Mouse (Mus musculus): ENCODE measurements around the gene Cirbp.

Cirbp gene

DNA sequence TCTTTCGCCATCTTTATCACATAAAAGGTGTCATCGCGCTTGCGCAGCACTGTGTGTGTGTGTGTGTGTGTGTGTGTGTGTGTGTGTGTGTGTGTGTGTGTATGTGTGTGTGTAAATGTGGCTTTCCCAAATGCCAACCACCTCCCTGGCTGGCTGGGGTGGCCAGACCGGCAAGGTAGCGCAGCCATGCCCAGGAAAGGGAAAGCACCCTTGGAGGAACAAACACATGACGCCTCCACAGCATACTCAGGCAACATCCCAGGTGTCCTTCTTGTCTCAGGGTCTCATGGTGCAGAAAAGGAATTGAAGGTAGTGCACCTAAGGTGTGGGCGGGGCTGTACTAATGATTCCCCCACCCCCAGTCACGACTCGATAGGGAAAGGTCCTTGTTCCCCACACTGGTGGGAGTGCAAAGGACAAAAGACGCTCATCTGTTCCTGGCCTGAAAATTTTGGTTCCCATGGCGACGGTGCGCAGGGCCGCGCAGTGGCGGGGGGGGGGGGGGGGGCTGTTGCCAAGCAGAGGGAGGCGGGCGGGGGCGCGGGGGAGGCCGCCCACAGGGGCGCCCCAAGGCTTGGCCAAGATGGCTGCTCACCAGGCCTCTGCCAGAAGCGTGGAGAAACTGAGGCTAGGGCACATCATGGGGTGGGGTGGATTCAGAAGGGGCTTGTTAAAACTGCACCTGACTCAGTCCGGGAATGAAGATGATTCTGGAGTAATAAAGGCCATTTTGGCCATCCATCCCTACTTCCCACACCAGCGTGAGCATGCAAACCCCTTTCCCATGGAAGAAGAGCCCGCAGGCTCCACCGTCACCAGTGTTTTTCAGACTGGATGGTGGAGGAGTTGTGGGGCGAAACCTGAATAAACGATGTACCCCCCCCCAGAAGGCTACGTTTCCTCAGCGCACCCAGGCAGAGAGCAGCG lies 27.9 kb upstream of the Cirbp start:
- DNase-seq (ENCODE audit: low read depth, low spot score), result no peak

DNA sequence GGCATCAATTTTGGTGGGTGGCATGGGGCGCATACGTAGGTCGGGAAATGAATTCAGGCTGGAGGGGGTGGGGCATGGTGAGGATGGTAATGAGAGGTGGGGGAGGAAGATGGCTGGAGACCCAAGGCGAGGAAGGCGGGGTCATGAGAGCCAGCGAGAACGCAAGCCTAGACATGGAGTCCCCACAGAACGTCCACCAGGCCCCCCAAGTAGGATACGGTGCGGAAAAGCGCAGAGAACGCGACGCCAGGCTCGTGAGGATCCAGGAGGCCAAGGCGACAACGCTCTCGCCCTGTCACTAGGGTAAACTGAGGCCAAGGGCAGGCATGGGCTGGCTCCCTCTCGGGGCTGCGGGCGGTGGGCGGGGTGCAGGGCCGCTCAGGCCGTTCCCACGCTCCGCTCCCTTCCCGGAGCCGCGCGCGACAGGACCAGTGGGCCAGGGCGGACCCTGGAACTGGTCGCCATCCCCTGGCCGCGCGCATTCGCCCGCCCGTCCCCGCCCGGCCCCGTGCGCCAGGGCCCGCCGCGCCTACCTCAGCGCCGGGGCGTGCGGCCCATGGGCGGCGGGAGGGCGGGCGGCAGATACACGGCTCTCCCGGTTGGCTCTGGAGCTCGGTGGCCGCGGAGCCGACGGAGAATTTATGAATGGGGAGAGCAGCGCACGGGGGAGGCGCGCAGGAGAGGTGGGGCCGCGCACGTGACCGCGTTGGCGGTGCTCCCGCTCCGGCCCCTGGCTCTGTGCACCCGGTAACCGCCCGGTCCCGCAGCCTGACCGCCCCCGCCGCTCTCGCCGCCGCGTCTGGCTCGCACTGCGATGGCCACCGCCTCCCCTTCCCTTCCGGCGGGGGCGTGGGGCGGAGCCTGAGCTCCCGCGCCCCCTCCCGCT lies 27.0 kb upstream of the Cirbp start, which contains the start of gene Atp5d:
Gene Atp5d, plus strand, starts transcription at position 80 of the 886 bp plus-strand sequence.
- DNase-seq (ENCODE audit: low read depth, low spot score), result no peak

DNA sequence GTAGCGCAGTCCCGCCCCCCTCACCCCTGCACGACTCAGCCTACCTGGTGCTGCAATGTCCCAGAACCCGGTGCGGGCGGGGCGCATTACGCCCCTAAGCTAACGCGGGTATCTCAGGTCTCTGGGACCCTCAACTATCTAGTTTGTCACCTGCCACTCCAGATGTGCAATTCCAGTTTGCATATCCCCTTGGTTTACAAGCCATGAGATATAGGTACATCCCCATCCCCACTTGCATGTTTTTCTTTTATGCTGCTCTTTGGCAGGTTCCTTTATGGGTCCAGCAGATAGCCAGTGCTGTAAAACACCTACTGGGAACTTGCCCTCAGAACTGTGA lies 26.4 kb upstream of the Cirbp start:
- DNase-seq (ENCODE audit: low read depth, low spot score), result no peak

DNA sequence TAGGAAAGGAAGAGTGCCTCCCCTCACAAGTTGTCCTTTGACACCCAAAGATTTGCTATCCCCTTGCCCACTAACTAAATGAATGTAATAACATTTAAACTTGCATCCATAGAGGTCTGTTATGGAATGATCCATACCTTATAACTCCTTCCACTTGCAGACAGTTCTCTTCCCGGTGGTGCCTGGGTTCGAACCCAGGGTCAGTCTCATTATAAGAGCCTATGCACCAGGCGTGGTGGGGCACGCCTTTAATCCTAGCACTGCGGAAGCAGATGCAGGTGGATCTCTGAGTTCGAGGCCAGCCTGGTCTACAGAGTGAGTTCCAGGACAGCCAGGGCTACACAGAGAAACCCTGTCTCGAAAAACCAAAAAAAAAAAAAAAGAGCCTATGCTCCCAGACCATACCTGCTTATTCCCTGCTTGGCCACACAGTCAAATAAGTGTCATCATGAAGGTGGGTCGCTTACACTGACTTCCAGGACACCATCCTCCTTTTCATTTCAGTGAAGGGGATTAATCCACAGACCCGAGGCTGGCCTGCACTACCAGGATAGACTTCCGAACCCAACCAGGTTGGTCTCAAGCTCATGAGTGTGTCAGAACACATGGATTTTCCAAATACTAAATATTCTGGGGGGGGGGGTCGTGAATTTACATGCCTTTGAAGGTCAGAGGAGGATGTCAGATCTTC lies 25.7 kb upstream of the Cirbp start:
- no peak for DNase-seq (ENCODE audit: low read depth, low spot score)

DNA sequence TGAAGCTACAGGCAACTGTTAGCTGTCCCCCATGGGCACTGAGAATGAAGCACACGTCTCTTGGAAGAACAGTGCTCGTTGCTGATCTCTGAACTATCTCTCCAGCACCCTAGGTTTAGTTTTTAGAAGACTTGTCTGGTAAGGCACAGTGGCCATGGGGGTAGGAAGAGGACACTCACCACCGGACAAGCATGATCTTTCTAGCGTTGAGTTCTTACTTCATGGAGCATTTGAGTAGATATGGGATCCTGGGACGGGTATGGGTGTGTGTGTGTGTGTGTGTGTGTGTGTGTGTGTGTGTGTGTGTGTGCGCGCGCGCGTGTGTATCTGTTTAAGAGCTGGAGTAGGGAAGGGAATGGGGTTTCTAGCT lies 25.1 kb upstream of the Cirbp start, which contains the start of gene Cbarp:
Gene Cbarp, minus strand, starts transcription at position 170 of the 370 bp plus-strand sequence.
- no peak for DNase-seq (ENCODE audit: low read depth, low spot score)

DNA sequence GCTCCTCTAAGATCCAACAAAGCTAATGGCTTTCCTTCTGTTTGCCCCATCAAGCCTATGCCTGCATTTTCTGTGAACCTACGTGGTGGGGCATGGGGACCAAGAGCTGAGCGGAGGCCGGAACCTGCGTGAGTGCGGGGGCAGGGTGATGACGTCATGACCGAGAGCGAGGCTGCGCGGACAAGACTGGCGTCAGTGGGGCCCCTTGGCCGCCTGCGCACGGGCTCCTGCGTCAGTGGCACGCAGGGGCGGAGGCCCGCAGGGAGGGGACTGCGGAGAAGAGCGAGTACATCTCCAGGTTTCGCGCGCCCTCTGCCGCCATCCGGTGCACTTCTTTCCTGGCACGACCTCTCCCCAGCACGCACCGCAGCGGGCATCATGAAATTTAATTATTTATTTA lies 24.5 kb upstream of the Cirbp start:
- peak; percentile 90 for DNase-seq (ENCODE audit: low read depth, low spot score)

DNA sequence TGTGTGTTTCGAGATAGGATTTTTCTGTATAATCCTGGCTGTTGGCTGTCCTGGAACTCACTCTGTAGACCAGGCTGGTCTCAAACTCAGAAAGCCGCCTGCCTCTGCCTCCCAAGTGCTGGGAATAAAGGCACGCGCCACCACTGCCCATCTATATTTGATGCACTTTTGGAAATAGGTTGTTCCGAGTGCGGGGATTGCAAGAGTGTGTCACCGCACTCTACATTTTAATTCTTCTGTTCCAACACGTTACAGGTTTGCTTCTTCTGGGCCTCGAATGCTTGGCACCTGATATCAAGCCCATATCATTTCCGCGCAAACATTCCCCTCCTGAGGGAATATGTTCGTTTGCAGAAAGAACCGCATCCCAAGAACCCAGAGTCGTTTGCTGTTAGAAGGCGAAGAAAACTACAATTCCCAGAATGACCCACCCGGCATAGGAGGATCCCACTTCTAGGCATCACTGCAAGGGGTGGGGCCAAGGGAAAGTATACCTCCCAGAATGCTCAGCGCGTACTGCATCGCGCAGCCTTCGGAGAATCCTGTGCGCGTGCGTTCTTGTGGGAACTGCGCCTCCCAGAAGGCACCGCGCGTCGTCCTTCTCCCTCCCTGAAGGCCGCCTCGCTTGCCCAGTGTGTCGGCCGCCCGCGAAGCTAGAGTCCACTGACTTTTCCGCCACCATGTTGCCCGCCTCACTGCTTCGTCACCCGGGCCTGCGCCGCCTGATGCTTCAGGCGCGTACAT lies 23.8 kb upstream of the Cirbp start:
- peak; percentile 99 for DNase-seq (ENCODE audit: low read depth, low spot score)

DNA sequence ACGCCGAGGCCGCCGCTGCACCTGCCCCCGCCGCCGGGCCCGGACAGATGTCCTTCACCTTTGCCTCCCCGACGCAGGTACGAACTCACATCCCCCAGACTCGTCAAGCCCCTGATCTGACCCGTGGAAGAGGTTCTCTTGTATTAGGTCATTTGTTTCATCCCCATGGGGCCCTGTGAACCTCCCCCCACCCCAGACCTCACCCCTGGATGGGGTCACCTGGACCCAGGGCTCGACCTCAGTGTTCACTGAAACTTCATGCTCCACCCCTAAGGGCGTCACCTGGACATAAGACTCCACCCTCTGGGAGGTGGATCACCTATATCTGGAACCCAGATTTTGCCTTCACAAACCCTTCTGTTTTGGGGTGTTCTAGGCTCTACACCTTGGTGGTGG lies 23.3 kb upstream of the Cirbp start:
- DNase-seq (ENCODE audit: low read depth, low spot score), result no peak

DNA sequence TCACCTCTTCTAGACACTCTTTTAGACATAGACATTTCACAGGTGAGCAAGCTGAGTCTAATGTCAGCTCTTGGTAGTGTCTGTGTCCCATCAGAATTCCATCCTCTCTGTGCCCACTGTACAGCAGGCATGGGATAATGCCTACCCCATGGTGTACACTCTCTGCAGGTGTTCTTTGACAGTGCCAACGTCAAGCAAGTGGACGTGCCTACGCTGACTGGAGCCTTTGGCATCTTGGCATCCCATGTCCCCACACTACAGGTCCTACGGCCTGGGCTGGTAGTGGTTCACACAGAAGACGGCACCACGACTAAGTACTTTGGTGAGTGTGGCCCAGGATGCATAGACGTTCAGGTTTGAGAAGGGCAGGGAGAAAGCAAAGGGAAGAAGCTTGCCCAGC lies 22.1 kb upstream of the Cirbp start:
- DNase-seq (ENCODE audit: low read depth, low spot score), result no peak

DNA sequence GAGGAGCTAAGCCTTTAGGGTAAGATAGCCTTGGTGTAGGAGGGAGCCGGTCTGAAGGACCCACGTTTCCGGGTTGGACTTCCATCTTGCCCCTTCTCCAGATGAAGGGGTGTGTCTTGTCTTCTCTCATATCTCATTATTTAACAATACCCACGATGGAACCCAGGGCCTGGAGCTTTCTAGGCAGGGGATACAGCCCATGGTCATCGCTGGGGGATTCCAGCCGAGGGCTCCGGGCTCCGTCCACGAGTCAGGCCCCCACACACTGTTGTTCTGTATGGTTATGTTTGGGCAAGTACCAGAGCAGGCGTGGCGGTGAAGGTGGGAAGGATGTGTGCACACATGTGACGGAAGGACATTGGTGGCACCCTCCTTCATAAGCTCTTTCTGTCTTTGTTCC lies 21.6 kb upstream of the Cirbp start:
- DNase-seq (ENCODE audit: low read depth, low spot score), result no peak

DNA sequence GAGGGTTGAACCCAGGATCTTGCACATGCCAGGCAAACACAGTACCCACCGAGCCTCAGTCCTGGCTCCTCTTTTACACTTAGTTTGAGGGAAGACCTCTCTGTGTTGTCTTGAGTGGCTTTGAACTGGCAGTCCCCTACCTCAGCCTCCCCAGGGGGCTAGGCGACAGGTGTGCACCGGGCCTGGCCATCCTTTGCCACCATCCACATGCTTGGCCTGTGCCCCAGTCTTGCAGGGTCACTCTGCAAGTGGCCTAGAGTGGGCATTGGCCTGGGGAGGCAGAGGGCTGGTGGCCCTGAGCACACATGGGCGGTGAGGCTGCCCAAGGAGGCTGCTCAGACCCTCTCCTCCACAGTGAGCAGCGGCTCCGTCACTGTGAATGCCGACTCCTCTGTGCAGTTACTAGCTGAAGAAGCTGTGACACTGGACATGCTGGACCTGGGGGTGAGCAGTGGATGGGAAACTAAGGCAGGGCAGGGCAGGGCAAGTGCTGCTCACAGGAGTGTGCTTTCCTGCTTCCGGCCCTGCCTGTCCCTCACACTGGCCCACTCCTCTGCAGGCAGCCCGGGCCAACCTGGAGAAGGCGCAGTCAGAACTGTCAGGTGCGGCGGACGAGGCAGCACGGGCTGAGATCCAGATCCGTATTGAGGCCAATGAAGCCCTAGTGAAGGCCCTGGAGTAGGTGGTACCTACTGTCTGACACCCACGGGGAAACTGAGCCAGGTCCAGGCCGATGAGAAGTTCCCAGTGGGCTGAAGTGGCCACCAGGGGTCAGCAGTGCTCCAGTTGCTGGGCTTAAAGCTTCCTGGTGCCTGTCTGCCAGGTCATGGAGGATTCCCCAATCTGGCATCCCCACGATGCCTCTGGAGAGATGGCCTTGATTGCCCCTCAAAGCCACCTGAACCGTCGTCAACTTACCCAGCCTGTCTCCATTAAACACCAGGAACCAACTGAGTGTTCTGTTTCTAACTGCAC lies 20.6 kb upstream of the Cirbp start:
- DNase-seq (ENCODE audit: low read depth, low spot score), result peak; percentile 78

DNA sequence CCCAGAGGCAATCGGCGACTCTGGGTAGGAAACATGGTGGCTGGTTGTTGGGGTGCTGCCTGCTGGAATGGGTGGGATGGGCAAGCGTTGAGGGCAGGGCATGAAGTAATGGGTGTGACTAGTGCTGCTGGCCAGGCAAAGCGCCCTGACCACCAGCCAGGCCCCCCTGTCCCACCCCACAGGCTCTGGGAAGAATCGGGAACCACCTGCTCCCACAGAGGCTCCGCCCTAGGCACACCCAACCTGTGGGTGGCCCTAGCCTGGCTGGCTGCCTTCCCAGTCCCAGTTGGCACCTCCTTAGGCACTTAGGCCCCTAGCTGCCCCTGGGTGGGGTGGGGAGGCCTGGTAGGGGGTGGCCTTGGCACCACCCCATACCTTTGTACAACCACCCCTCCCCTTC lies 19.9 kb upstream of the Cirbp start:
- DNase-seq (ENCODE audit: low read depth, low spot score), result no peak

DNA sequence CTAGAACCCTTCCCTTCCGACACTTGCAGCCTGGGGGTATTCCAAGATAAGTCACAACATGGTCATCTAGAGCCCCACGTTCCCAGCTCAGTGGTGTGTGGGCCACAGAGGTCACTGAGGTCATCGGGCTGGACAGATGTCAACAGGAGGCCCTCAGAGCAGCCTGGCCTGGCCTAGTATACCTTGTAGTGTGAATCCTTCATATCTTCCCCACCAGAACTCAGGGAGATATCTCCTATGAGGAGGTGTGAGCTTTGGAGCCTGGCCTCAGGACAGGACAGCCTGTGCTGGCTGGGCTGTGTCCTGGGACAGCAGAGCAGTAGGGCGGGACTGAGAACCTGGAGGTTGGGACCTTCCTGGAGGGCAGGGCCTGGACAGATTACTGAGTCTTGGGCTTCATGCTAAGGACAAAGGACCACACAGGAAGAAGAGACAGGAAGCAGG lies 19.2 kb upstream of the Cirbp start:
- DNase-seq (ENCODE audit: low read depth, low spot score), result no peak

DNA sequence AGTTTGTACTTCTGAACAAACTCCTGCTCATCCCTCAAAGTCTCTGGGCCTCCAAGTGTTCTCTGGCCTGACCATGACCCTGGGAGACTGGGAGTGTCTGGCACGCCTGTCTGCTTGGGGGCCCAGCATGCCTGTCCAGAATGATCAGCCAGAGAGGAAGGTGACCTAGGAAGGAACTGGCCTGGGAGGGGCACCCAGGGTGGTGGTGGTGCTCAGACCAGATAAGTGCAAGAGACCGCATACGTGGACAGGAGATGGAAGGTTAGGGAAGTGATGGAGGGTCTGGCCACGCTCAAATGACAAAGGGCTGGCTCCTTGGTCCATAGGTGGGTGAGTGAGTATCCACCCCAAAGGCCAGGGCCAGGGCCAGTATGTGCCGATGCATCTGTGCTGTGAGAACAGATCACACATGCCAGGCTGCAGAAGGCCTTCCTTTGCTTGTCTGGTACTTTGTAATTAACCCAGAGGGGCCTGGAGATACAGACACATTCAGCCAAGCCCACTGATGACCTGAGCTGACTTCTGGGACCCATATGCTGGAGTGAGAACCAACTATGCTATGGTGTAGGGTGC lies 18.6 kb upstream of the Cirbp start:
- DNase-seq (ENCODE audit: low read depth, low spot score), result no peak

DNA sequence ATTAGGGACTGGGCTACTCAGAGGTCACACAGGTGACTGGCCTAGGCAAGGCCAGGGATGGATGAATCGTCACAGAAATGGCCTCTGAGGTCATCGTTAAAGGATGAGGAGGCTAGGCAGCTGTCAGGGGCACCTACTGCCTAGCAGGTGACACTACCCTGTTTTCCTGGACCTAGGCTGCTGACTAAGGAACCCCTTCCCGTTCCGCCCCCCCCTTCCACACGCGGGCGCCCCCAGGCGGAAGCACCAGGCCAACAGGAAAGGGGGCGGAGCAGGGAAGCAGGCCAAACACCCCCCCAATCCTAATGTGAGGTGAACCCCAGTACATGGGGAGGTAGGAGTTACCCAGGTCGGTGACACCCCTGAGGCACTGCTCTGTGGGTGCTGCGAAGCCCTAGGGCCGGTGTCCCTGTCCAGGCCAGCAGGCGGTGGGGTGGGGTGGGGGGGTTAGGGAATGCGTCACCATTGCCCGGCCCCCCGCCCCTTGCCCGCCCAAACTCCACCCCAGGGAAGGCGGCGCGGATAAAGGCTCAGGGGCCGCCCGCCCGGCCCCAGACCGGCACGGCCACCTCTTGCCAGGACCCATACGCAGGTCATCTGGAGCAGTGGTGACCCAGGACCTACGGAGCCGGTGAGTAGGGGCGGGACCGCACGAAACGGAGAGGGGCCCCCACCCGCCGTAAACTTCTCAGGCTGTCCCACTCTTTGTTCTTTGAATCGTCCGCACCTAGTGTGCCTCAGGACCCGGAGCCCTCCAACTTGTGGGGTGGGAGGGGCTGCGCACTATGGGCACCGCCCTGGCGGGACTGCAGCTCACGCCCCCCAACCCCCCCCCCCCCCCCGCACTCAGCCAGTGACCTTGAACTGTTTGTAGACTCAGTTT lies 17.8 kb upstream of the Cirbp start, which contains the start of gene Midn:
Gene Midn, plus strand, starts transcription at position 554 of the 883 bp plus-strand sequence.
- DNase-seq (ENCODE audit: low read depth, low spot score), result peak; percentile 77

DNA sequence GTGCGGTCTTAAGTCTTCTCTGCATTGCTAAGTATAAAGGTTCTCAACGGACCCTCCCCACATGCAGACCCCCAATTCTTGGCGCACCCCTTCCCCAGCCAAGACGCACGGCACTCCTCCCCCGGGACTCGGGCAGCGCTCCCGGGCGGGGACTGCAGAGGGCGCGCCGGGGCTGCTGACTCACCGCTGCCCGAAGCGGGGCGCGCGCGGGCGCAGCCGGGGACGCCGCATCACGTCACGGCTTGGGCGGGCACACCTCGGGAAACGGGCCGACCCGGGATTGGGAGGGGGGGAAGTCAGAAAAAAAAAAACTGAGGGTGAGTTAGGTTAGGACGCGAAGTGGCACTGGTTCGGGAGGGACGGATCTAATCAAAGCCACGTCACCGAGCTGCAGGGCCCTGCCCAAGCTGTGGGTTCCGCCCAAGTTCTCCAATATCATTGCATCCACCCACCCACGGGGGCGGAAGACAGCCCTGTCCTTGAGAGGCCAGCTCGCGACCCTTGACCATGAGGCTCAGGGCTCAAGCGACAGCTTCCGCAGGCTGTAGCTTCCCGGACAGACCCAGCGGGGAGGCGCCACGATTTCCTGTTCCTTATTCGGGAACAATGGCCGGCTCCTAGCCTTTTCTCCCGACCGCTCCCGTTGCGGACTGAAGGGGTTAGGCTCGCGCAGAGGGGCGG lies 17.0 kb upstream of the Cirbp start:
- peak; percentile 96 for DNase-seq (ENCODE audit: low read depth, low spot score)

DNA sequence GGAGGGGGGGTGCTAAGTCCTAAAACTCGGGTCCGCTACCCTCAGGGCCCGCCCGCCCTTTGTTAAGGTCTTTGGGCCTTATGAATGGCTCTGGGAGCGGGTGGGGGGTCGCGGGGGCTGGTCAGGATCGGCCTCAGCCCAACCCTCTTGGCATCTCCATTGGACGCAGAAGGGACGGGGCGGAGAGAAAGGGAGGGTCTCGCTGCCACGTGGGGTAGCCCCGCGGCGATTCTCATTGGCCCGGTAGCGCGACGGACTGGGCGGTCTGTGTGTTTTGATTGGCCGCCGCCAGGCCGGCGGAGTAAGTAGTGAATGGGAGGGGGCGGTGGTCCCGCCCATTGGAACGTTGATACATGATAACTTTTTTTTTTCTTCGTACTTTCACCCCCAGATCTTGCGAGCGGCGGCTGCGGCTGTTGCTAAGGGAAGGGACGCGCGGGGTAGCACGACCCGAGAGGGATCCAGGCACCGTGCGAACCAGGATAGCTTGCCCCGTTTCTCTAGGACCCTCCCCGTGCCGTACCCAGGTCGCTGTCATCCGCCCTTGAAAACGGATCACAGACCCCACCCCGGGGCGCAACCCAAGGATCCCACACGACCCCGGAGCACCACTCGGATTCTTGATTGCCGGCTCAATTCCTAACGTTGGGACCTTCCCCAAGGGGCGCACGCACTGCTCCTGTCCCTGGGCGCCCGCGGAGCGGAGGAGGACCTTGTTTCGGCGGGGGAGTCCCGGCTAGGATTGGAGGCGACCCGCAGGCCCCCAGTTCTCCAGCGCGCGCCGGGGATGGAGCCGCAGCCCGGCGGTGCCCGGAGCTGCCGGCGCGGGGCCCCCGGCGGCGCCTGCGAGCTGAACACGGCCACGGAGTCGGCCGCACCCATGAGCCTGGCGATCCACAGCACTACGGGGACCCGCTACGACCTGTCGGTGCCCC lies 16.2 kb upstream of the Cirbp start:
- peak; percentile 98 for DNase-seq (ENCODE audit: low read depth, low spot score)

Data from 3T3-L1 (cell line).